Mouse (Mus musculus): ENCODE measurements at regions not wholly inside any gene's neighbourhood (a gene's known extent, or its start where the extent isn't known, plus 50 kb on each side); places are given as distances from the start of the nearest gene placed in this dataset.

DNA sequence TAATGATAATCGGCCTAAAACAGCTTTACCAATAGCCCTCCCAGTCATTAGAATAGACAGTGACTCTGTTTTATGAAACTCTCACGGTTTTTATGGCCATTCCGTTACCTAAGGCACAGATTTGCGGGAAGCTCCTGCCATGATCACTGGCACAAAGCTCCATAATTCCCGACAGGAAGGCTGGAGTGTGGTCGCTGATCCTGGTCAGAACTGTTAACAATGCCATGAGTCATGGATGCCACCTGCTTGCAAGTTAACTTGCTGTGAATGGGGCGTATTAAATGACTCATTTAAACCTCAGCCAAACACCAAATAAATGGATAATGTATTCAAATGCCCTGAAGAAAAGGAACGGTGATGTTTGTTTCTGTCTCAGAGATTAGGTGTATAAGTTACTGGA is 559.9 kb upstream of the Map3k7 start:
- no peak for DNase-seq (ENCODE audit: low spot score)

DNA sequence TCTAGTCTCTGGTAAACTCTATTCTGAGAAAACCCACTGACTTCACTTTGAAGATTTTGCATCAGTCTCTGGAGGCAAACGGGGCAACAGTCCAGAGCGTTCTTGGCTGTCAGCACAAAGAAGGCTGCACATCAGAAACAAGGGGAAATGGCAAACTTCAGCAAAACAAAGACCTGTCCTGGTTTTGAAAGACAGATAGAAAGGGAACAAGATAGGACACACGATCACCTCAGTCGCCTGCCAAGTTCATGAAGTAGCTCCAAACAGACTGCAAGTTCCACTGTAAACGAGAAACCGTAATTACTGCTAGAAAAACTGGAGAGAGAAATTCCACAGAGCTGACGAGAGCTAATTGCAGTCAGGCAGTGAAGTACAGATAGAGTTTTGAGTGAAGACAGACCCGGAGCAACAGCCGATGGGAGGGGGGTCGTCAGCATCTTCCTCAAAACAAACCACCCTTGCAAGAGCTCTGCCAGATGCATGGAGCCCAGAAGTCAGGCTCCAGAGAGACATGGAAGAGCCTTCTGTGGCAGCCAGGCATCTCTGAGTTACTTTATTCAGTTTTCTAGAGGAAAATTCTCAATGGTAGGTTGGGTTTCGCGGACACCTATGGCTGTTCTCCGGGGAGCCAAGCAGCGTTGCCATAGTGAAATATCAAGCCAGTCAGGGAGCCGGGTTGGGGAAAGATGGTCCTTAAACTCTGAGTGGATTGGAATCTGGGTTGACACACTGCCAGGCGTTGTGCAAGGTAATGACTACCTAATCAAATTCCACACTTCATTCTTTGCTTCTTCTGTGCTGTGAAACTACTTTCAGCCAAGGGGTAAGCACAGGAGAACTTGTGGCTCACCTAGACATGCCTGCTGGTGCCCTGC is 558.8 kb upstream of the Map3k7 start:
- DNase-seq (ENCODE audit: low spot score), result no peak

DNA sequence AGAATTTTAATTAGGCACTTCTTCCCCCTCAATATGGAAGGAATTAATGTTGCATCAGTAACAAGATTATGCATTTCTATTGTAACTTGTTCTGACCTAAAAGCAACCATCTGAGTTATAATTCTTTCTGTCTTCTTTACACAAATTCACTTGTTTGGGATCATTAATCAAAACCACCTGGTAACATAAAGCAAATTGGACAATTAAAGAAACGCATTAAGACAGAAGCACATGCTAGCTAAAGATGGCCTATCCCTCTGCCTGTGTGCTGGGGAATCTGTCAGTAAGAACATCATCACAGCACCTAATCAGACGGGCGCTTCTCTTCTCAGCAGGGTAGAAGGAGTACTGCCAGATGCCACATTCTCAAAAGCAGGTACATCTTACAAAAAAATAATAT is 553.7 kb upstream of the Map3k7 start:
- no peak for DNase-seq (ENCODE audit: low spot score)

DNA sequence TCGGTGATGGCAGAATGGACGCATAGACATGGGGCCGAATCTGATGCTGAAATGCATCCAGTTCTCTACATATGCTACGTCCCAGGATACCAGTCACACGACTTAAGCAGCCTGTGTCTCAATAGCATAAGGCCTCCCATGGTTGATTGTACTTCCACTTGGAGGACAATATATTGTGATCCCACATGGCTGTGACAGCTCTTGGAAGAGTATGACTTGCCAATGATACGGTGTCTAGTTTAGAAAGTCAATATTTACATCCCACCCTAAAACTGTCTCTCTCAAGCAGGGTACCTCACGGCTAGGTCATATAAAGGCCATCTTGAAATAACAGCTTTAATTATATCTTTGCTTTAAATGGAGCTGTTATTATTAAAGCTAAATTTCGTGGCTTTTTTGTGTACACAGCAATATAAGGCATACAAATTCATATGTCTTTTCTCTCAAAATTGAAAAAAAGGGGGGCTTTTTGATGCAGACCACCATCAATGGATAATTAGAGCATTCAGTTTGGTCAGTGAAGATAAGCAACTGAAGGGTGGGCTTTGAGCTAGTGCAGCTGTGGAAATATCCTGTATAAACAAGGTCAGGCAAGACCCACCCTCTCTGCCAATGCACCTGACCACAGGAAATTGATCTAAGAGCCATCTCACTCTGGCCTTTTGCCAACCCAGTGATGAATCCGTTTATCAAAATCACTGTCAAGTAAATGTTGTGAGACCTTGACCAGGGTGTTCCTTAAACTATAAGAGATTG is 551.9 kb upstream of the Map3k7 start:
- DNase-seq (ENCODE audit: low spot score), result no peak

DNA sequence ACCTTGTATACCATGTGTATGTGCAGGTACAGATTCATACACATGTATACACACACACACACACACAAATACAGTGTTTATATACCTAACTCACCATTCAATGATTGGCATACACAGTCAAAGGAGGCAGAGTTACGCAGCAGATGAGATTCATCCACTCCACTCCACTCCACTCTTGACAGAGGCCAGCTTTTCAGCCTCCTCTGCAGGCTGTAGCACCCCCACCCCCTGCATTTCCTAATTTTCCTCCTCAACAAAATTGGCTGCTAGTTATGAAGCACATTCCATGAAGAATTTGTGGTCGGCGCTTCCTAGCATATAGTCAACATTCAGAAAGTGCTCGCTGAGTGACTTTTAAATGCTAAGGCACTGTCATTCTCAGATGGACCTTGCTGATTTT is 546.7 kb upstream of the Map3k7 start:
- no peak for DNase-seq (ENCODE audit: low spot score)

DNA sequence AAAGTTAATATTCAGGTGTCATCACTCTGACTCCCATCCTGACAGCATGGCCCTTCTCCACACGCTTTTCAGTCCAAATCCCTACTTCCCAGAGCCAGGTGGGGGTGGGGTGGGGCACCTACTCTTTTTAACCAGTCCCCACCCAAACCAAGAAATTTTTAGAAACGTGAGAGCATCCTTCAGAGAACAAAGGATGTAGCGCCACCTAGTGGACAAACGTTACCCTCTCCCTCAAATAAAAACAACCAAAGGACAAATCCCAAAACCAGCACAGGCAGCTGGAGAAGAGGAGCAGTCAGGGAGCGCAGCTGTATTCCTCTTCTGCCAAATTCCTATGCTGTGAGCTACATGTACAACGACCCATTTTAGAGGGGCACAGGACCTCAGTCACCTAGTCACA is 544.7 kb upstream of the Map3k7 start:
- DNase-seq (ENCODE audit: low spot score), result no peak

DNA sequence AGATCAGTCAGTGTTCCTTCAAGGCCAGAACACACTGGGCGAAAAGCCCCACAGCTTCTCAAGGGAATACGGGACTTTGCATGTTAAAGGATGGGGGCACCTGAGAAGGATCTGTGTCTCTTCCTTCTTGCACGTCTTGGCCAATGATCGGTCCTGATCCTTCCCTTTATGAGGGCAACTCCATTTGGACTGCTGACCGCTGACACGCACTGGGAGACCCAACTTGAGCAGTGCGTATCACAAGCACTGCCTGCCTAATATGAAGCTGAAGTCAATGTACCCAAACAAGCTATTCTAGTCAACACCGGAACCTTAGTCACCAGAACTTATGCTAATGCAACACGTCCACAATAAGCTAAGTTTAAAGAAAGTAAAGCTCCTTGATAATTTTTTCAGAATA is 543.7 kb upstream of the Map3k7 start:
- DNase-seq (ENCODE audit: low spot score), result no peak

DNA sequence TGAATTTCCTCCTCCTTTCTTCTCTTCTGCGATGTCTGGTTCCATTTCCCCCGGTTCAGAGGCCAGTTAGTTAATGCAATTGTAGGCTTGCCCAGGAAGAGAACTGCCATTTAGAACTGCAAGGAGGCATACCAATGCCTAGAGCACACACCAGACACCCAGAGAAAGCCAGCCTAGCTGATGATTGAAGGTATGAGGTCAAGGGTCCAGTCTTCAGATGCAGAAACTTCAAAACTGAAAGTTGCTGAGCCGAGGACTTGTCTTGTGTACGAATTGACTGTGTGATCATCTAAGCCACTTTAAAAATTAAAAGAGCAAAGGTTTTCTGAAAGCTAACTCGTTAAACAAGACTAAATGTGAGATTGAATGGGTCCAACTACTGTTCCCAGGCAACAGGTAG is 542.5 kb upstream of the Map3k7 start:
- DNase-seq (ENCODE audit: low spot score), result no peak

DNA sequence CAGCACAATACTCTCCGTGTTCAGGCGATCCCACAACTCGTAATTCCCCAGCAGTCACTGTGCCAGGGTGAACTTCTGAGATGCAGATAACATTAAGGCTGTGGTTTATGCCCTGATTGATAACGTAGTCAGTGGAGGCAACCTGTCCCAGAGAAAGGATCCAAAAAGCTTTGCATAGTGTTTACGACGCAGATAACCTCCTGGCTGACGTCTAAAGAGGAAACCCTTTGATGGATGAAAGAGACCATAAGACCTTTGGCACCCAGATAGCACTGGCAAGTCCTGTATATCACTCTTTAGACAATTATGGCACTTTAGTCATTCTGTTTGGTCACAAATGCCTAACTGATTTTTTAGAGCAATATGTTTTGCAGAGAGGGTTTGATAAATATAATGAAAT is 538.8 kb upstream of the Map3k7 start:
- no peak for DNase-seq (ENCODE audit: low spot score)

DNA sequence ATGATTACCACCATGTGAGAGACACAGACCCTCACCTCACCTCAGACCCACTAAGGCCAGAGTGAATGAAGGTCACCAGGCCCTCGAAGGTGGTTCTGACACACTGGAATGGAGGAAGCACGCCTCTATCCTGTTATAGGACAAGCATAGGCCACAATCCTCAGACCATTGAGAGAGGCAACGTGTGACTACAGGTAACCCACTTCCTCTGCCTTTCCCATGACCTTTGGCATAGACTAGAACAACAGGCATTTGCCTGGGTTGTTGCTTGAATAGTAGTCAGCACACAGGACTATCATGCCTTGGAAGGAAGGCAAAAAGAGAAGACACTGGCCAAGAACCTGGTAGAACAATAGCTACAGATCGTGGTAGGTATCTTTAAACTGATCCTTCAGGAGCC is 538.2 kb upstream of the Map3k7 start:
- DNase-seq (ENCODE audit: low spot score), result no peak

DNA sequence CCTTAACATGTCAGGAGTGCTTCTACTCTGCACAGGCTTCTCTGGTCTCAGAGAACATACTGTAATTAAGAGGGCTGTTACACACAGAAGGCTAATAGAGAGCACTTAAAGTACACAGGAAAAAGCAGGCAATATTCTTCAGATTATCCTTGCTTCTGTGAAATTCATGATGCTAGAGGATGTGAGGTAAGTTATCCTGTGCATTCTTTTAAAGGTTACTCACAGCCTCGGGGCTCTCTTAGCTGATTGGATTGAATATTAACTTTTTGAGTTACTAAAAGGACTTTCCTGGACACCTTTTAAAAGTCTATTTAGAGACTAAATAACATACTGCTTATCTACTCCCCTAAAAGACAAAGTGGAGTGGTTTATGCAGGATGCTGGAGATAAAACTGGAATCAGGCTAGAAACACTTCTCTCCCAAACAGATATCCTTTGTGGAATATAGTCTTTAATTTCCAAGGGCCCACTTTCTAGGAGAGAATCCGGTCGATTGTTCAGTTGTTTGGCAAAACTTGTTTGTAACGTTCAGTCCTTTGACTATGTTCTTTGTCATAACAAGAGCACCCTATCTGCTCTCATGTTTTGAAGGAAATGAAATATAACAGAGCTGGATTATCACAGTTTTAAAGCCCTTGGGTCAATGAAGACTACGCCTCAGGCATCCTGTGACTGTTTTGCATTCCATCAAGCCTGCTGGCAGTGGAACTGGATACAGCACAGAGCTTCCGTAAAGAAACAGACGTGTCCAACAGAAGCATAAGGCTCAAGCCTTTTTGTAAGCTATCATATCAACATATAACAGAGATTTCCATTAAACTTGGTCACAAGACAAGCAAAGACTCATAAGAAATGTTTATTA is 537.5 kb upstream of the Map3k7 start:
- no peak for DNase-seq (ENCODE audit: low spot score)

DNA sequence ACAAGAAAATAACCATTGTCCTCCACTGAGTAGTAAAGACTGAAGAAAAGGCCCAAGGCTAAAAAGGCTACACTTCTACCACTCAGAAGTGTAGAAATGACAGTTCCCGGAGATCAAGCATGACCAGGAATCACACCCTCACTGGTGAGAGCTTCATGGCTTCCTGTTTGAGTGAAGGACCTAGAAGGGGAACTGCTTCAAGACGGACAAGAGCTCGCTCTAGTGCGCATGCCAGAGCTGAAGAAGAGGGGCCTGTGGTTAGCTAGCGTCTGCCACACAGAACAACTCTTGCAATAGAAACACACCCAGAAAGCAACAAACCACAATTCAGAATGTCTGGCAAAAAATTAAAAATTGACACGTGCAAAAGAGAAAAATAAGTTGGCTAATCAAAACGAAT is 530.0 kb upstream of the Map3k7 start:
- DNase-seq (ENCODE audit: low spot score), result no peak

DNA sequence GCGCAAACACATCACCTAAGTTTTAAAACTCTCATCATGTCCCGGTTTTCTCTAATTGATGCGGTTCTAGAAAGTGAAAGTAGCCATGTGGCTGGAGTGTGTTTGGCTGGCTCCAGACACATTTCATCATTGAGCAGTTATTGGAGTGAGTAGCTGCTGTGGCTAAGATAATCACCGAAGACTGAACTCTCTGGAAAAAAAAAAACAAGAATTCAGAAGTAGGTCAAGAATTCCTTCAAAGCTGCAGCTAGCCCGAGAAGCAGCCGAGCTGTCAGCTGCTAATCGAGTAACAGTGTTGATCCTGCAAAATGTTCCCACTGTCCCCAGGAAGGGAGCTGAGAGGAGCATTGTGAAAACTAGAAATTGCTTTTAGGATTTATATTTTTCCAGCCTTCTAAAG is 509.0 kb upstream of the Map3k7 start:
- no peak for DNase-seq (ENCODE audit: low spot score)

DNA sequence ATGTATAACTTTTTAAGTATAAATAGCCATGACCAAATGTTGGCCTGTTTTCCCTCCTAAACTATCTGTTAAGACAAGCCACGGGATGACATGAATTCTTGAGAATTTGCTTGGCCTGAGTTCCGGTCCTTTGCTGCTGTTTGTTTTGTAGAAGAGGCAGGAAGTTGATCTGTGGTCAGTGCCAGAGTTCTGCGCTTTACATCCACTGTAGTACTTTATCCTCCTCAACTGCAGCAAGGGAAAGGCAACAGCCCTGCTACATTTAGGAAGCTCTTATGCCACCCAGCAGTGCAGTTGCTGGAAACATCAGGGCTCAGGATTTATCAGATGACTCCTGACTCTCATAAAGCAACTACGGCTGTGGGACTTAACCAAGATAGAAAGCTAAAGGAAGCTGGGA is 508.4 kb upstream of the Map3k7 start:
- DNase-seq (ENCODE audit: low spot score), result no peak

DNA sequence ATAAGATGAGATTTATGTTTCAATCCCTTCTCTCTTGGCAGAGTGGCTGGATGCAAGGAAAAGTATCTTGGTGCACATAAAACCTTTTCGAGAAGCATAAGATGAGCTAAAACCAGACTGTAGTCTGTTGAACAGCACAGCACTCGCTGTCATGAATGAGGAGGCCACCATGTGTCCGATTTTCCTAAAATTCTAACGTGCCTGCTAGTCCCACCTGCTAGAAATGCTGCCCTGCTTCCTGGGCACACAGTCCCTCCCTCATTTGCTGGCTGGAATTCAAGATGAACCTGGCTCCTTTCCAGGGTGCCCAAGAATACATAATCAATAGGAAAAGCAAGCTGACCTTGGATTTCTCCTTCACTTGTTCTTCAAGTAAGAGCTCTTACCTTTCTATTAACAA is 501.4 kb upstream of the Map3k7 start:
- no peak for DNase-seq (ENCODE audit: low spot score)

DNA sequence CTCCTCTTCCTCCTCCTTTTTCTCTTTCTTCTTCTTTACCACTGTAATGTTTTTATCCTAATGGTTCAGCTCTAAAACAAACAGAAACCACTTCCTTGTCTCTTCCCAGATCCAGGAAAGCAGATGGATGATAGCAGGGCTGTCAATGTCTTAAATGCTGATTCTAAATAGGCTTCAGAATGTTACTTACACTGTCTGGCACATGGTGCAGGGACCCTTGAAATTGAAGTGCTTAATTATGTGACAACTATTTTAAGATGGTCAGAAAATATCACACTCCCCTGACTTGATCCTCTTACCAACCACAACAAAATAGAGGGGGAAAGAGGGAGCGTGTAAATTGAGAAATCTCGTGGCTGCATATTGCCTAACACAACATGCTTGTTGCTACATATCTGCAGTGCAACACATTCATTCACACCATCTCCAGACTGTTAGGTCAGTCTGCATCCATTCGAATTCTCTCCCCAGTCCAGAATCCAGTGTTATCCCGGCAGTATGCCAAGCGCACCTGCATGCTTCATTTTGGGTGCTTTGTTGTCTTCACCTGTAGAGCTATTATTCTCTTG is 500.7 kb upstream of the Map3k7 start:
- no peak for DNase-seq (ENCODE audit: low spot score)

DNA sequence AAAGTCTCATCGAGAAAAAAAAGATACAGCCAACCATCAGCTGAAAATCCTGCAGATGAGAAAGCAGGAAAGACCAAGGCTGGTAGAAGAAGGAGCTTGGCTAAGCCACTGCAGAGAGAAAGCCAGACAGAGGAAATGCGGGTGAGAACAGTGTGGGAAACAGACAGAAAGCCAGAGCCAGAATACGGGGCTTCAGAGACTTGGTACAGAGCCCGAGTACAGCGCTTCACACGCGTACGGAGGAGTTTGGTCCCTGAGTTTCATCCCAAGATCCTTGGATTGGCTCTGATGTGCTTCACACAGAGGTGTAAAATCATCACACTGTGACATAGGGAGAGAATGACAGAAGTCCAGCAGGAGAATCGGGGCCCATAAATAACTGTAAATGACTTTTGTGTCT is 495.6 kb upstream of the Map3k7 start:
- no peak for DNase-seq (ENCODE audit: low spot score)

DNA sequence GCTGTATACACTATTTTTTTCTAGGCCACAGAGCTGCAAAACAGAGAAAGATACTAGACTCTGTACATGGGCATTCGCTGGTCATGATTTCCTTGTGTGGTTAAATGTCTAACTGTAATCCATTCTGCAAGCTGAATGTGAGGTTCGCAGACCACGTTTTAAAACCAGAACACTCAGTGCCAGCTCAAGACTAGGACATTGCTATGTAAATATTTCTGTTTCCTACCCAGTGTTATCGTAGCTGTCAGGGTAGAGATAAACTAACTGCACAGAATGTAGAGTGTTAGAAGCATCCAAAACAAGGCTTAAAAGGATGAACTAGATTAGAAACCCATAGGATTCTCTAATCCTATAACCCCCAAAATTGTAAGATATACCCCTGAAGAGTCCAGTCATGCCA is 494.1 kb upstream of the Map3k7 start:
- no peak for DNase-seq (ENCODE audit: low spot score)

DNA sequence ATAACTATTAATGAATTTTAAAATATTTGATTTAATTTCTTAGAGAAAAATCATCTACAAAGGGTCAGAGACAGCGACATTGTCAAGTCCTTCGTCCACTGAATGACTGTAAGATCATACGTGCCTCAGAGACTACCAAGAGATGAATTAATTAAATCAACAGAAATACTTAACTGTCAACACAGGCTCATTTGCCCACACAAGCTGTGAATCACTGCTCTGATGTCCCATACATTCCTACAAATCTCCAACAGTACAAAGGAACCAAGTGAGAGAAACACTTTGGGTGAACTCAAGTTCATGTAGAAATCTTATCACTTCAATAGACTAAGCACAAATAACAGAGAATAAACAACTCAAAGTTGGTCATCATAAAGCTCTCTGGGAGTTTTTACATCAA is 471.4 kb upstream of the Map3k7 start:
- DNase-seq (ENCODE audit: low spot score), result no peak

DNA sequence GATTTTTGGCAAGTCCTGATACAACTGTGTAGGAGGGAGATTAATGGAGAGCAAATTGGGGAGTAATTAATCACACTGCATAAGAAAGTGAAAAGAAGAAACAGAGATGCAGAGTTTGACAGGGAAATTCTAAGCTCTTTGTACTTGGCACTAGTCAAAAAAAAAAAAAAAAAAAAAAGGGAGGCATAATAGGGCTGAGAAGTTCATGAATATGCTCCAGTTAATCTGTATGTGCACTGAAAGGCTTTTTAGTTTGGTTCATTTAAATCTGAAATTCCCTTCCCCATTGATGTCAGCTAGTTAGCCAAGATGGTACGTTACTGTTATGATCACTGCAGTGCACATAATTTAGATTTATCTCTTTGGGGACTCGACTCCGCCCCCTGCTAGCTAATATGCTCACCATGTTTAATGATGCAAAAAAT is 470.8 kb upstream of the Map3k7 start:
- DNase-seq (ENCODE audit: low spot score), result no peak

DNA sequence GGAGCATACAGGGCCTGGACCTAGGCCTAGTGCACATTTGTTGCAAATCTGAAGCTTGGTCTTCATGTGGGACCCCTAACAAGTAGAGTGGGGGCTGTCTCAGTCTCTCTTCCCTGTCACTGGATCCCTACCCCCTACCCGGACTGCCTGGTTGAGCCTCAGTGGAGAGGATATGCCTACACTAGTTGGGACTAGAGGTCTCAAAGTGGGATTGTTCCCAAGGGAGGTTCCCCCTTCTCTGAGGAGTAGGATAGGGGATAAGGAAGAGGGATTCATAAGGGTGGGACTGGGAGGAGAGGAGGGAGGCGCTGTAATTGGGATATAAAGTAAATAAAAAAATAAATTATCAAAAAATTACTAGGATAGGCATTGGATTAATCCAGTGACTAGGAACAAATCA is 464.0 kb upstream of the Map3k7 start:
- no peak for DNase-seq (ENCODE audit: low spot score)

DNA sequence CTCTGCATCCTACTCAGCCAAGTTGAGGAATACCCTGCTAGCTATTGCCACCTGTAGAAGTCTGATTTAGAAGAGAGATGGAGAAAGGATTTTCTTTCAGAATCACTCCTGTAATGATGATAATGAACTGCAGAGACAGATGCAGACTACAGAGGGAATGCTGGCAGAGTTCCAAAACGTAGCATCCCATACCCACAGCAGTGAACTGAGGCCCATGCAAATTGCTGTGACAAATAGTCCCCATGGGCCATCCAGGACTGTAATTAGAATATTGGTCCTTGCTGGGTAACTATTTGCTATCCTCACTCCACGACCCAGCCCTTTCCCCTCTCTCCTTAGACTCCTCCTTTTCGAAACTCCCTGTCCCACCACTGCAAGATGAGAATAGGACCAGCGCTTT is 463.5 kb upstream of the Map3k7 start:
- no peak for DNase-seq (ENCODE audit: low spot score)
